Mouse (Mus musculus): ENCODE measurements around the gene Immp2l. TPM values are rescaled to one million over a fixed set of nuclear protein-coding genes. Genes with fewer than 3 reads are reported as not detected.

Gene Immp2l
- polyA plus RNA-seq, 1 experiment from 2014 or later, result 30.5 TPM

- H3K4me1 ChIP-seq (replicated peaks; ENCODE audit: control insufficient read depth, insufficient read depth, low read length), result no peaks in the 10 kb centered on the region
- WGBS, result 93% methylated on average over 6 of the region's 6 CpGs
- no peak overlapping the region for H3K27ac ChIP-seq (ENCODE audit: low read depth, low read length)
- no peak overlapping the region for H3K9ac ChIP-seq (ENCODE audit: low read depth, low read length)
- no peak overlapping the region for H3K4me3 ChIP-seq (ENCODE audit: low read depth, low read length)
- H3K27me3 ChIP-seq (replicated peaks; ENCODE audit: control insufficient read depth, insufficient read depth, low read length), result no peaks in the 10 kb centered on the region
- H3K4me2 ChIP-seq (replicated peaks; ENCODE audit: low read depth), result no peak overlapping the region
- no peaks in the 10 kb centered on the region for H3K9me3 ChIP-seq (ENCODE audit: control insufficient read depth)
- TF ChIP-seq CTCF (IDR thresholded peaks at IDR 0.05; ENCODE audit: low read depth), result no peak
- no peaks in the 10 kb centered on the region for H3K36me3 ChIP-seq (ENCODE audit: control insufficient read depth, insufficient read depth)
- ATAC-seq, result no peak
These were observed 926.0 kb downstream of the Immp2l start for GRCm38 (mm10) chr12:41949841-41950241.

DNA sequence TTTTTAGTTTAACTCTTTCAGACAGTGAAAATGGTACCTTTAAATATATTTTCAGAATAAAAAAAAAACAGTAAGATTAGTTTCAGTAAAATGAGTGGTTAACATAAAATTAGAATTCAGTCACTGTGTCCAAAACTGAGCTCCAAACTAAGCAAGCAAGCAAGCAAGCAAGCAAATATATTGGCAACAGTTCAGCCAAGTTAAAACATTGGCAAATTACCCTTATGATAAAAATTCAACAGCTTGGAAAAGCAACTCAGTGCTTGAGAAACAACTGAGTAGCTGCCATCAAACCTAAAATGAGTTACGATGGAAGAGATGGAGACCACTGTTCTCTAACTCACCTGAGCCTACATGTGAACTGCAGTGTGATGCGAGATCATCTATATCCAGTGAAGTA is 926.8 kb downstream of the Immp2l start:
- no peak for ATAC-seq
- Histone ChIP-seq H3K4me1 (replicated peaks; ENCODE audit: control insufficient read depth, insufficient read depth, low read length) (no peaks in the 10 kb centered on the region), H3K36me3 (ENCODE audit: control insufficient read depth, insufficient read depth) (no peaks in the 10 kb centered on the region), H3K27ac (ENCODE audit: low read depth, low read length) (no peak overlapping the region), H3K9ac (ENCODE audit: low read depth, low read length) (no peak overlapping the region), H3K27me3 (replicated peaks; ENCODE audit: control insufficient read depth, insufficient read depth, low read length) (no peaks in the 10 kb centered on the region), H3K4me2 (replicated peaks; ENCODE audit: low read depth) (no peak overlapping the region), H3K4me3 (ENCODE audit: low read depth, low read length) (no peak overlapping the region), H3K9me3 (ENCODE audit: control insufficient read depth) (no peaks in the 10 kb centered on the region)
- WGBS, result 91% methylated on average over 2 of the region's 2 CpGs
- no peak for TF ChIP-seq CTCF (IDR thresholded peaks at IDR 0.05; ENCODE audit: low read depth)

GRCm38 (mm10) chr12:41961038-41961437 is 937.1 kb downstream of the Immp2l start:
- H3K27me3 ChIP-seq (replicated peaks; ENCODE audit: control insufficient read depth, insufficient read depth, low read length), result no peaks in the 10 kb centered on the region
- H3K4me3 ChIP-seq (ENCODE audit: low read depth, low read length), result no peak overlapping the region
- H3K36me3 ChIP-seq (ENCODE audit: control insufficient read depth, insufficient read depth), result no peaks in the 10 kb centered on the region
- no peak for TF ChIP-seq CTCF (IDR thresholded peaks at IDR 0.05; ENCODE audit: low read depth)
- no peaks in the 10 kb centered on the region for H3K9me3 ChIP-seq (ENCODE audit: control insufficient read depth)
- H3K4me1 ChIP-seq (replicated peaks; ENCODE audit: control insufficient read depth, insufficient read depth, low read length), result no peaks in the 10 kb centered on the region
- no peak overlapping the region for H3K27ac ChIP-seq (ENCODE audit: low read depth, low read length)
- no peak for ATAC-seq
- H3K9ac ChIP-seq (ENCODE audit: low read depth, low read length), result no peak overlapping the region
- H3K4me2 ChIP-seq (replicated peaks; ENCODE audit: low read depth), result no peak overlapping the region
- WGBS, result 28% methylated on average over 4 of the region's 4 CpGs

DNA sequence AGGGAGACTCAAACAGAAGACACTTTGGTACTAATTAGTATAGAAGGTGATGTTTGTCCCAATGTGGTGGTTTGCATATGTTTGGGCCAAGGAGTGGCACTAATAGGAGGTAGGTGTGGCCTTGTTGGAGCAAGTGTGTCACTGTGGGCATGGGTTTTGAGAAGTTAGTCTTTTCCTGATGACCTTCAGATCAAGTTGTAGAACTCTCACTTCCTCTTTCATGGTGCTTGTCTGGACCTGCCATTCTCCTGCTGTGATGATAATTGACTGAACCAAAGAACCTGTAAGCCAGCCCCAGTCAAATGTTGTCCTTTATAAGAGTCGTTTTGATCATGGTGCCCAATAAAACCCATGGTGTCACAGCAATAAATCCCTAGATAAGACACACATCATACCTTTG is 967.5 kb downstream of the Immp2l start:
- Histone ChIP-seq H3K36me3 (ENCODE audit: control insufficient read depth, insufficient read depth) (no peaks in the 10 kb centered on the region), H3K4me2 (replicated peaks; ENCODE audit: low read depth) (no peak overlapping the region), H3K4me3 (ENCODE audit: low read depth, low read length) (no peak overlapping the region), H3K9me3 (ENCODE audit: control insufficient read depth) (no peaks in the 10 kb centered on the region), H3K9ac (ENCODE audit: low read depth, low read length) (no peak overlapping the region), H3K4me1 (replicated peaks; ENCODE audit: control insufficient read depth, insufficient read depth, low read length) (no peaks in the 10 kb centered on the region), H3K27ac (ENCODE audit: low read depth, low read length) (no peak overlapping the region), H3K27me3 (replicated peaks; ENCODE audit: control insufficient read depth, insufficient read depth, low read length) (no peaks in the 10 kb centered on the region)
- WGBS, result 55% methylated on average over 1 of the region's 1 CpGs
- TF ChIP-seq CTCF (IDR thresholded peaks at IDR 0.05; ENCODE audit: low read depth), result no peak
- no peak for ATAC-seq

Measured in intestine, postnatal 0 days (tissue).